Mouse (Mus musculus): Measurements from ENCODE around the gene Olfr1385.

GRCm38 (mm10) chr11:49519348-49519747 is 30.5 kb downstream of the Olfr1385 start, which contains the start of gene Olfr1383:
- TF ChIP-seq CTCF (IDR thresholded peaks at IDR 0.05; ENCODE audit: low read depth, low read length) (no peak), POLR2A (IDR thresholded peaks at IDR 0.05; ENCODE audit: borderline replicate concordance, low read depth, low read length) (no peak)

Data from bone marrow macrophage, adult 2 months (primary cell).